Mouse (Mus musculus) megakaryocyte, embryonic 14.5 days (primary cell): ENCODE measurements at regions not wholly inside any gene's neighbourhood (a gene's known extent, or its start where the extent isn't known, plus 50 kb on each side); places are given as distances from the start of the nearest gene placed in this dataset.

ENCODE experiments used
- H3K27me3 ChIP-seq: replicated peaks from 2 replicates; pipeline ENCODE3; 2012; ENCODE audit warnings: inconsistent platforms
- H3K36me3 ChIP-seq: replicated peaks from 2 replicates; pipeline ENCODE3; 2012; ENCODE audit warnings: low read length, inconsistent platforms, mixed read lengths
- H3K4me1 ChIP-seq: 2 replicates; pipeline ENCODE4 v1.6.1; 2012; ENCODE audit warnings: inconsistent platforms
- H3K4me3 ChIP-seq: replicated peaks from 2 replicates; pipeline ENCODE3; 2012; ENCODE audit warnings: moderate library complexity, mild to moderate bottlenecking, inconsistent platforms
- H3K9me3 ChIP-seq: 2 replicates; pipeline ENCODE4 v1.6.1; 2012; ENCODE audit warnings: inconsistent platforms
- FLI1 ChIP-seq: IDR thresholded peaks from 2 replicates; pipeline ENCODE4 v1.6.1; 2012; ENCODE audit warnings: low read length, inconsistent platforms, mixed read lengths
- GATA1 ChIP-seq: IDR thresholded peaks from 3 replicates; pipeline ENCODE4 v1.6.1; 2012; ENCODE audit warnings: mixed read lengths, low read length, inconsistent platforms, borderline replicate concordance

GRCm38 (mm10) chr8:91948173-91948940 is 146.5 kb upstream of the Irx3 start:
- no peaks in the 10 kb centered on the region for H3K27me3 ChIP-seq
- H3K36me3 ChIP-seq = no peaks in the 10 kb centered on the region
- no peaks in the 10 kb centered on the region for H3K4me1 ChIP-seq
- no peak overlapping the region for H3K4me3 ChIP-seq
- TF ChIP-seq FLI1 = no peak
- no peak for TF ChIP-seq GATA1
- peaks cover 7% of the 10 kb centered on the region for H3K9me3 ChIP-seq

- Histone ChIP-seq H3K27me3 (no peaks in the 10 kb centered on the region), H3K36me3 (no peaks in the 10 kb centered on the region), H3K4me3 (no peak overlapping the region), H3K4me1 (no peaks in the 10 kb centered on the region), H3K9me3 (peaks cover 19% of the 10 kb centered on the region)
- no peak for TF ChIP-seq GATA1
- TF ChIP-seq FLI1 = no peak
Measured at GRCm38 (mm10) chr8:91941005-91941404, 139.1 kb upstream of the Irx3 start.

GRCm38 (mm10) chr8:91937227-91937626 is 135.4 kb upstream of the Irx3 start:
- no peaks in the 10 kb centered on the region for H3K4me1 ChIP-seq
- no peak overlapping the region for H3K4me3 ChIP-seq
- peaks cover 19% of the 10 kb centered on the region for H3K9me3 ChIP-seq
- no peaks in the 10 kb centered on the region for H3K27me3 ChIP-seq
- no peaks in the 10 kb centered on the region for H3K36me3 ChIP-seq
- TF ChIP-seq GATA1 = no peak

- no peaks in the 10 kb centered on the region for H3K27me3 ChIP-seq
- TF ChIP-seq GATA1 = no peak
- TF ChIP-seq FLI1 = no peak
- peaks cover 15% of the 10 kb centered on the region for H3K9me3 ChIP-seq
- no peak overlapping the region for H3K4me3 ChIP-seq
- H3K36me3 ChIP-seq = no peaks in the 10 kb centered on the region
- no peaks in the 10 kb centered on the region for H3K4me1 ChIP-seq
Measured at GRCm38 (mm10) chr8:91930520-91930919, 128.7 kb upstream of the Irx3 start.

- no peaks in the 10 kb centered on the region for H3K27me3 ChIP-seq
- H3K36me3 ChIP-seq = no peaks in the 10 kb centered on the region
- no peak for TF ChIP-seq FLI1
- no peak for TF ChIP-seq GATA1
- peaks cover 15% of the 10 kb centered on the region for H3K9me3 ChIP-seq
- no peak overlapping the region for H3K4me3 ChIP-seq
- H3K4me1 ChIP-seq = no peaks in the 10 kb centered on the region
Measured at GRCm38 (mm10) chr8:91925968-91926524, 124.2 kb upstream of the Irx3 start.

- no peak for TF ChIP-seq GATA1
- TF ChIP-seq FLI1 = no peak
- no peaks in the 10 kb centered on the region for H3K27me3 ChIP-seq
- H3K36me3 ChIP-seq = no peaks in the 10 kb centered on the region
- no peak overlapping the region for H3K4me3 ChIP-seq
- H3K4me1 ChIP-seq = no peaks in the 10 kb centered on the region
- H3K9me3 ChIP-seq = peaks cover 15% of the 10 kb centered on the region
Measured at GRCm38 (mm10) chr8:91924152-91924551, 122.3 kb upstream of the Irx3 start.

GRCm38 (mm10) chr8:91922211-91922874 is 120.5 kb upstream of the Irx3 start:
- no peaks in the 10 kb centered on the region for H3K4me1 ChIP-seq
- 0 out of 2 replicates have a peak, but pooled peaks cover 2% of the 10 kb centered on the region for H3K9me3 ChIP-seq
- H3K36me3 ChIP-seq = no peaks in the 10 kb centered on the region
- H3K27me3 ChIP-seq = no peaks in the 10 kb centered on the region
- TF ChIP-seq GATA1 (no peak), FLI1 (no peak)
- H3K4me3 ChIP-seq = no peak overlapping the region

GRCm38 (mm10) chr8:91917834-91918233 is 116.0 kb upstream of the Irx3 start:
- no peak for TF ChIP-seq FLI1
- Histone ChIP-seq H3K9me3 (0 out of 2 replicates have a peak, but pooled peaks cover 8% of the 10 kb centered on the region), H3K27me3 (no peaks in the 10 kb centered on the region), H3K36me3 (no peaks in the 10 kb centered on the region), H3K4me3 (no peak overlapping the region), H3K4me1 (no peaks in the 10 kb centered on the region)

- Histone ChIP-seq H3K27me3 (no peaks in the 10 kb centered on the region), H3K36me3 (no peaks in the 10 kb centered on the region), H3K4me1 (no peaks in the 10 kb centered on the region), H3K9me3 (0 out of 2 replicates have a peak, but pooled peaks cover 6% of the 10 kb centered on the region), H3K4me3 (no peak overlapping the region)
- no peak for TF ChIP-seq FLI1
- TF ChIP-seq GATA1 = no peak
Measured at GRCm38 (mm10) chr8:91913971-91914370, 112.1 kb upstream of the Irx3 start.

GRCm38 (mm10) chr8:91913121-91913520 is 111.3 kb upstream of the Irx3 start:
- Histone ChIP-seq H3K36me3 (no peaks in the 10 kb centered on the region), H3K9me3 (0 out of 2 replicates have a peak, but pooled peaks cover 6% of the 10 kb centered on the region), H3K4me3 (no peak overlapping the region), H3K27me3 (no peaks in the 10 kb centered on the region), H3K4me1 (no peaks in the 10 kb centered on the region)
- TF ChIP-seq GATA1 (no peak), FLI1 (no peak)
